Mouse (Mus musculus) hematopoietic stem cell, adult 5-6 weeks (primary cell): ENCODE measurements around the gene Odf3b. TPM values are rescaled to one million over a fixed set of nuclear protein-coding genes. Genes with fewer than 3 reads are reported as not detected.

ENCODE experiments used
- ATAC-seq, 2 experiments: fragments of 125-278 bp in 1 of 2; replicated peaks in 1 of 2; 2 replicates each; pipeline ENCODE4 v1.8.0; 2016 to 2017; ENCODE audit warnings: inconsistent platforms in 2 of 2, mild to moderate bottlenecking in 2 of 2, moderate number of reproducible peaks in 2 of 2, low read depth in 1 of 2, moderate TSS enrichment in 1 of 2; ENCODE audit not compliant: low FRiP score in 2 of 2, poor library complexity in 2 of 2, severe bottlenecking in 2 of 2, insufficient read depth in 1 of 2, low TSS enrichment in 1 of 2
- total RNA-seq: library from RNA; stranded (forward); fragments of 172-1452, 232-1000 nt; gene quantifications from 2 replicates; pipeline ENCODE4 v1.2.3, GENCODE M21; 2017

The Odf3b gene
- total RNA-seq, 1 experiment from 2014 or later: 11.7 TPM

DNA sequence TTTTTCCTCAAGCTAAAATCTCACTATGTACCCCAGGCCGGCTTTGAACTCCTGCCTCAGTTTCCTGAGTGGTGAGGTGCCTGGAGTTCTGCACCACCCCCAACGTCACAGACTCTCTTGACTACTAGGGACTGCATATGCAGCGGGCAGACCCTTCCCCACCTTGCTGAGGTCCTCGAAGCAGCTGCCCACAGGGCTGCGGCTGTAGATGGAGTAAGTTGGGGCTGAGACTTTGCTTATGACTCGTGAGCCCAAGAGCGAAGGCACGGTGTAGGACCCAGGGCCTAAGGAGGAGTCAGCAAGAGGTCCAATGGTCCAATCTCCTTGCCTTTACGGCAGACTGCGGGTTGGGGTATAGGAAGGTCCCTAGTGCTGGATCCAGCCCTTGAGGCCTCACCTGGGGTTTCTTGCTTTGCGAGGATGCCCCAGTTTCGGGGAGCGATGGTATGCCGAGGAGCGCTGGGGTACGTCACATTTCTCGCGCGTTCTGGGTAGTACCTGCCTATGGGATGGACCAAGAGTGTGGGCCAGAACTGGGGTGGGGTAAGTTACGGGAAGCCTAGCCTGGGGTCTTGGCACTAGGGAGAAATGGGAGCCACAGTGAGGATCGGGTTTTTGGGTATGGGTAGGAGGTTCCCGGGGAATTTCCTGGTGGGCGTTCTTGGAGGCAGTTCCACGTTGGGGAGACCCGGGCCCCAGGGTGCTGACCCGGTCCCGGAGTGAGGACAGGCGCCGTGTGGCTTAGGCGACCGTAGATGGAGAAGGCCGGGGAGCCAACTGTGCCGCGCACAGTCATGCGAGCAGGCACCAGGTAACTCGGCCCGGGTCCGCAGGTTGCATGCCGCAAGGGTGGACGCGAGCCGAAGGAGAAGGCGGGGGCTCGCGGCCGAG is 899 bp downstream of the Odf3b start:
- ATAC-seq: peak; percentile 0 to 5; a peak in 1 of 4 replicates

DNA sequence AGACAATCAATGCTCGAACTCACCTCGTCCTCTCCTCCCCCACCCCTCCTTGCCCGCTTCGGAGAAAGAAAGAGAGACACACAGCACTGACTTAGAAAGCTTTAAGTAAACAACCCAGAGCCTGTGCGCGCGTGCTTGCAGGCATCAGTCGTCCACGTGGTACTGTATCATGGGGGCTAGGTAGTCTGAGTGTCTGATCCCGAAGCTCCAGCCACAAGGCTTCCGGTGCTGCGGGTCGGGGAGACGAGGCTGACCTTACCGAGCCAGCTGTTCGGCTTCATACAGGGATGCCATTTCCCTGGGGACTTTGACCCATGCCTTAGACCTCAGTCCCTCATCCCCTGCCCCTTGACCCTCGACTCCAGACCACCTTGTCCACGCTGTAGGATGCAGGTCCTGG is 1.7 kb downstream of the Odf3b start:
- no peak for ATAC-seq

DNA sequence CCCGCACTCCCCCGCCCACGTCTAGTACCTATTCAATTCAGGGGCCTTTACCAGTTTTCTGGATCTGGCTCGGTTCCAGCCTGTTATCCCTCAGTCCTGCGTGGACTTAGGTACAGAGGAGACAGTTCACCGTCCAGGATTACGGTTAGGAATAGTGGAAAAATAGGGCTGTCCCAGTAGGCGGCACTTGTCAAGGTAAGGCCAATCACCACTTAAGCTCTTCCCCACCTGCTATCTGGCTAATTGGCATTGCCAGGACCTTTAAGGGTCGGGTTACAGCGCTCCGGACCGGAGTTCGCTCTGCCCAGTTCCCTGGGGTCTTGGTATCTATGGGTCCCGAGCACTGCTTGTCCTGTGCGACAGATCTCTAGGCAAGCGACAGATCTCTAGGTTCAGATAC is 2.1 kb downstream of the Odf3b start, which contains the start of gene Tymp:
TSS of gene Tymp (minus strand) at position 83 of the 400 bp plus-strand sequence.
- no peak for ATAC-seq

DNA sequence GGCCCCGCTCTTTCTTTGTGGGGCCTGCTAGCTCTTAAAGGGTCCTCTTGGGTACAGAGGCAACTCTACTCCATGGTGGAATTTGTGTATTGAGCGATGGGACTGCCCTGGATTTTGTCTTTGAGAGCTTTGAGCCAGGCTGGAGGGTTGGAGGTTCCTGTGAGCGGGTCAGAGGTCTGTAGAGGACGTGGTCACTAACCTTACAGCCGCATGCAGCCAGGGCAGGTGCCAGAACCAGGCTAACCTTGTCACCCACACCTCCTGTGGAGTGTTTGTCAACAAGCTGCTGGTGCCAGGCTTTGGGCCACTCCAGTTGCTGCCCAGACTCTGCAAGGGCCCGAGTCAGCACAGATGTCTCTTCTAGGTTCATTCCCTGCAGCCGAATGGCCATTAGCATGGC is 3.0 kb downstream of the Odf3b start:
- no peak for ATAC-seq

DNA sequence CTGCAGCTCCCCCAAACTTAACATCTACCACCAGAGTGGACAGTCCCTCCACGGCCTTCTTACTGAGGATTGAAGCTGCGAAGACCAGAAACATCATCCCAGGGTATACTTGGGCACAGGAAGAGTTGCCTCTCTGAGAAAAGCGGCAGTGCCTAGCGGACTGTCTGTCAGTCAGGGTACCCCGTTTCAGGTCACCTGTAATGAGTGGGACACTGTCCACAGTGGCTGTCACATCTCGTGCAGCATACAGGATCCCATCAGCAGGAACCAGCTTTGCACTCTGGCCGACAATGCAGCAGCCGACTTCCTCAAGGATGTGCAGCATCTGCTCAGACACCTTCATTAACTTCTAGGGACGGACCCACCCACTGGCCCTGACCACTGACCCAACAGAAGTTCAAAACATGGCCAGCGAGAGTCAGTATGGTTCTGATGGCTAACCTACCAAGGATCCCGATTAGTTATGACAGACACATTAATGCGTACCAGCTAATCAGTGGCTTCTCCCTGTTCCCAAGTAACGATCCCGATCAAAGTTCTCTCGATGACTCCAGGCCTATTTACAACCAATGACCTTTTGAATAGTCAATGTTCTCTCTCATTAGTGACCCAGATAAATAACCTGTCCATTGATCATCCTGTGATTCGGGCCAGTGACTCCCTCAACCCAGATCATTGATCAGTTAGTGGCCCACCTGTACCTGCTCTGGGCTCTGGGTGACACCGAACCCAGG is 4.1 kb downstream of the Odf3b start:
- no peak for ATAC-seq

DNA sequence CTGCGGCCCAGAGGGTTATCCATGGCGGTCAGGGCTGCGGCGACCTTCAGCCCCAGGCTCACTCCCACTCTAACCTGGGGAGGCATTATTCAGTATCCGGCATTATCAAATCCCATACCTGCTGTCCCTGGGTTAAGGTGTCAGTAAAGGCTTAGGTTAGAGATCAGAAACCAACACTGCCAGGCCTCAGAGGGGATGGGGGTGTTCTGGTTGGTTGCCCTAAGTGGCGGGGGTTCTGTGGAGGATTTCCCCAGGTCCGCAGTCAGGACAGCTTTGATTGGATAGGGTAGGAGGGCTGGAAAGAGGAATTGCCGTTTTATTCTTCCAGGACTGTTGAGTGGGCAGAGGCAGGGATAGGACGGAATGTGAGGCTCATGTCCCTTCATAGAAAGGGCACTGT is 4.7 kb downstream of the Odf3b start:
- ATAC-seq: no peak

DNA sequence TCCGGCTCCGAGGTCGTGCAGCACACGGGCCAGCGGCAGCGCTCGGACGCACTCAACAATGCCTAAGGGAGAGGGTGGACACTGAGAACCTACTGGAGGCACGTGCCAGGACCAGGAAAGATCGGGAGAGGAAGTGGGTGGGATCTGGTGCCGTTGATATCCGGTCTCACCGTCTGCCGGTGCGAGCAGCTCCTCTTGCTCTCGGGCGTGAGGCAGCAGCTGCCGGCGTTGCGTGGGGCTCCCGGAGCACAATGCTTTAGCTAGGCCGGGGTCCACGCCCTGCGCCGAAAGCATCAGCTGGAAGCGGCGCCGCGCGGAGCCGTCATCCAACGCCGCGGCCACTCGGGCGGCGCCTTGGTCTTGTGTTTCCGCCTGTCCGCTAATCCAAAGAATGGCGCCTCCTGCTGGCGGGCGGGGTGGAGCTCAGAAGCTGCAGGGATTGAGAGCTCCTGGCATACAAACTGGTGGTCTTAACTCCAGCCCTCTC is 5.3 kb downstream of the Odf3b start, which contains the start of gene Sco2:
TSS of gene Sco2 (minus strand) at position 85 of the 487 bp plus-strand sequence.
- ATAC-seq: peak; percentile 20 to 47

DNA sequence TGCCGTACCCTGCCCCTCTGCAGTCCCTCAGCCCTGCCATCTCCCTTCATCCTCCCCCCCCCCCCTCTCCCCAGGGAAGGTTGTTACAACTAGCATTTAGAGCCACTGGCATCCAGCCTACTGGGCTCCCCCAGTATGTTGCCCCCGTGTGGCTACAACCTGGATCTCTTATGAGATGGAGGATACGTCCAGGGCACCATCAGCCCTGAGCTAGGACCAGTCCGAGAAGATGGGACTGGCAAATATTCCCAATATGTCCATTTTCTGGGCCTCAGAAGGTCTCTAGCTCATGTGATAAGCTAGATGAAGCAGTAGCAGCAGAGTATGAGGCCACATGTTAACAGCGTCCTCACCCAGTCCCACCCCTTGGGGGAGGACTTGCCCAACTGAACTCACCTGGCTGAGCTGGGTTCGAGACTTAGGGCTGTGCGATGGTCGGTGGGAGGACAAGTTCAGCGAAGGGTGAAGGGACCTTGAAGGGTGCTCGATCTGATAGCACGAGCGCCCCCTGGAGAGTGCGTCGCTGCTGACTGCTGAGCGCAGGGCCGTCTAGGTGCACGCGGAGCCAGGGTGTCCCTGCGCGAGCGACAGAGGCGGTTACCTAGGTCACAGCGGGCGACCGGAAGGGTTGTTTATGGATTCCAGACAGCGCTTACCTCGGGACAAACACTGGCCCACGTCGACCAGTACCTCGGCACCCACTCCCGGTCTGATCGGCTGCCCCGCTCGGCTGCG is 5.9 kb downstream of the Odf3b start:
- peak; percentile 74 to 82 for ATAC-seq

DNA sequence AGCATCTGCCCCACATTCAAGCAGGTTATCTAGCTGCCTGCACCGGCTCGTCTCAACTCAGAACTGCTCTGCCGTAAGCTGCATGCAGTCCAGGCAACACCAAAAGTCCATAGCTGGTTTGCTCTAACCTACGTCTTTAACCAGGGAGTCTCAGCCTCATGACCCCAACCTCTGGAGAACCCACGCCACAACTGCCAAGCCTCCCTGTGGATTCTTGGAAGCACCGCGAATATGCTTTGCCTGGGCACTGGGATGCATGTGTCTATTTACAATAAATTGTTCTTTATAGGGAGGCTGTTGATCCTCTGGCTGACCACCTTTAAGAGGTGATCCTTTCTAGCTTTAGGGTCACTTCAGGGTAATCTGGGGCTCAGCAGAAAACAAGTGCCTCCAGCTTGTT is 6.5 kb downstream of the Odf3b start:
- no peak for ATAC-seq

DNA sequence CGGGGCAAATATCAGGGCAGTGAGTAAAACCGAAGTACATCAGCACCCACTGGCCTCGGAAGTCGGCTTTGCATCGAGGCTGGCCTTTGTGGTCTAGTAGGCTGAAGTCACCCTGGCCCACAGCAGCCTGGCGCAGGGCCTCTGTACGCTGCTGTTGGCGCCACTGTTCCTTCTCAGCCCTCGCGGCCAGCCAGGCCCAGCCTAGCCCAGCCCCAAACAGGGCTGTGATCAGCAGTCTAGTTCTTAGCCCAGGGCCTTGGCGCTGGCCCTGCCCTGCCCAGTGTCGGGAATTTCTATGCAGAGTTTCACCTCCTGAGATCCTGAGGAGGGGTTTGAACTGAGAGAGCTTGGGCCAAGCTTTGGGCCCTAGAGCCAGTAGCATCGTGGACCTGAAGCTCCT is 7.0 kb downstream of the Odf3b start:
- no peak for ATAC-seq

DNA sequence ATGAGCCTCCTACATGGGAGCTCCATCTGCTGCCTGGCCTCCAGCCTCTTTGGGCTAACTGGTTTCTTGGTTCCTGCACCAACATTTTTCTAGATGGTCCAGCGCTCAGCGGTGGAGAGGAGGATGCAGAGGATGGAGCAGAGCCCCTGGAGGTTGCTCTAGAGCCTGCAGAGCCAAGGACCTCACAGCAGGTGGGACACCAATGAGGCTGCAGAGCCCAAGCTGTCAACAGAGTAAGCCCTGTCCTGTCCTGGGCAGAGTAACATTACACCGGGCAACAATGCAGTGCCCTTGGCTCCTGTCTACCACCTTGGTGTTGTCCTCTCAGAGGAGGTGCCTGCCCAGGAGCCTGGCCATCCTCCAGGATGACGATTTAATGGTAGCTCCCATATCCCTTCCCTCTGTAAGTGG is 13.9 kb downstream of the Odf3b start:
- ATAC-seq: no peak

DNA sequence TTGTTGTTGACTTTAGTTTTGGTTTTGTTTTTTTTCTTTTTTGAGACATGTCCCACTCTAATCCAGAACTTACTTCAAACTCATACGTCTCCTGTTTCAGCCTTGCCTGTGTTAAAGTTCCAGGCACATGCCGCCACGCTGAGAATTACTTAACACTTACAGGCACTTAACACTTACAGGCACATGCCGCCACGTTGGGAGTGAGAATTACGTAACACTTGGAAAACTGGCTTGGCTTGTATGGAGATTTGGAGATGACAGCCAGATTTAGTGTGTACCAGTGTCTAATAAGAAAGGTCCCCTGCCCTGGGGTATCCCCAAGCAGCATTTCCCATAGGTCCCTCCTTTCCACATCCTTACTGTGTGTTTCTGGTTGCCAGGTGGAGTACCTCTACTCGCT is 16.0 kb downstream of the Odf3b start:
- no peak for ATAC-seq

DNA sequence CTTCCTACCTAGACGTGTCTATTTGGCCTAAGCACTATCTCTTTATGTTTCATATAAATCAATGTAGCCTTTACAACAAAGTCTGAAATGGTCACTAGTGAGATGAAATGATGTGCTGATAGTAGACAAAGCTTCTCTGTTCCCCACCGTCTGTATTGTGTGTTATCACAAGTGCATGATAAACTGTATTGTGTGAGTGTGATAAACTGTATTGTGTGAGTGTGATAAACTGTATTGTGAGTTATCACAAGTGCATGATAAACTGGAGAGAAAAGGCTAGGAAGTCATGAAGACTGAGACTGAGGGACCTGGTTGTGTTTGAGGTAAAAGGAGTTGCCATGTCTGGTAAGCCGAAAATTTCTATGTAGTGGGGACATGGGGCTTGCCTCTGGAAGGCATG is 20.3 kb downstream of the Odf3b start:
- ATAC-seq: no peak

DNA sequence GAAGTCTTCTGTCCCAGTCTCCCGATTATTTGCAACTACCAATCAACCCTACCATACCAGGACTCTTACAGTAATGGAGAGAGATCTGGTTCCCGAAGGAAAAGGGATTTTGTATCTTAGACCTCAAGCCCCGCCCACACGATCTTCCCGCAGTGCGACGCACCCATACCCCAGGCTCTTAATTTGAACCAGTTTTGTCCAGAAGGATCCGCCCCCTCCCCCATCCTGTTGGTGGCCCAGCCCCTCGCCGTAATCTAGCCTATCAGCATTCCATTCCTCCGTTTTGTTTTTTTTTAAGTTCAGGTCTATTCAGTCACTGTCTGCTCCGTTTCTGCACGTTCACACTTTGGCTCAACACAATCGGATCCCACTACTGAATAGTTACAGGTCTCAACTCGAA is 22.7 kb downstream of the Odf3b start:
- ATAC-seq: peak; percentile 56 to 60

DNA sequence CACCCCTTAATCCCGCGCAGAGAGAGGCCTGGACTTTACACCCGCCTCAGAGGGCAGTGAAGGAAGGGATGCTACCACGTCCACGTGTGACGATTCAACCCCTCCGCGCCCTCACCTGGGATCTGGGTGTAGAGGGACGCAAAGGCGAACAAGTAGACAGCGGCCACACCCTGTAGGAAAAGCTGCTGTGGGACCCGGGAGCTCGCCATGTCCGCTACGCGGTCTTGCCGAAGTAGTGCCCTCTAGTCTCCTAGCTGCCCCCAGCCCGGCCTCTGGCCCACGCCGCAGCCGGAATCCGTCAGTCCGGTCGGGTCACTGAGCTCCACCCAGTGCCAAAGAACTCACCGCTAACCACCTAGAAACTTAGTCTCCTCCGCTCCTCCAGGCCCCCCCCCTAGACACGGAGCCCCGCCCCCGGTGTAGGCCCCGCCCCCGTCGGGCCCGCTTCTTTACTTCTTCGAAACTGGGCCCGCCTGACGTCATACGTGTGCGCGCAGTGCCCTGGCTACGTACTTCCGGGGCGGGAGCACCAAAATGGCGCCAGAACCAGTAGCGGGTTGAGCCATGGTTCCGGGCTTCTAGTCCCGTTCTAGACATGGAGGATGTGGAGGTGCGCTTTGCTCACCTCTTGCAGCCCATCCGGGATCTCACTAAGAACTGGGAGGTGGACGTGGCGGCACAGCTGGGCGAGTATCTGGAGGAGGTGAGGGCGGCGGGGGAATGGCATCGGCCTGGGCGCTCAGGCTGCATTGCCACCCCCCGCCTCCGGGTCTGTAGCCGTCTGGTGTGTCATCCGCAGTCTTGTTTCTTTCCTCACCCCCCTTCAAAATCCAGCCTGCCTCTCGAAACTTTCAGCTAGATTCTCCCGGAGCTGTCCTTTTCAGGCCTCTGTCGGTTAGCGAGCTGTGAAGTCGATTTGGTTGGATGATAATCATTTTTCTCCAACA is 23.6 kb downstream of the Odf3b start, which contains the start of the genes Lmf2 and Ncaph2:
TSS of gene Lmf2 (minus strand) at position 419 of the 947 bp plus-strand sequence.
TSS of gene Ncaph2 (plus strand) at position 479 of the 947 bp plus-strand sequence.
- ATAC-seq: peak; percentile 80 to 85

DNA sequence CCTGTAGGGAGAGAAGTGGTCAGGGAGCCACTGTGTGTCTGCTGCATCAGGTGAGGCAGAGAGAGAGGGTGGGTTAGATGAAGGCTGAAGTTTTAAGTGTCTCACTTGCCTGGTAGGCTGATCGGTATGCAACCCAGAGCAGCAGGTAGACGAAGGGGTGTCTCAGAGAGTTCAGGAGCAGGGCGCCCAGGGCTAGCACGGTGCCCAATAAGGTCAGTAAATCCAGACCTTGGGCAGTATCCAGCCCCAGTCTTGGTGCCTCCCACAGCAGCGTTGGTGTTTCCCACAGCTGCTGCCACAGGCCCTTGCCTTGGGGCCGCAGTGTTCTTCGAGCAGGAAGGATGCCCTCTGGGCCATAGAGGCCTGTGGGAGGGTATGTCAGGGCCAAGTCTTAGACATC is 24.6 kb downstream of the Odf3b start:
- no peak for ATAC-seq
